Mouse (Mus musculus): ENCODE data around the gene Ndufa10.

Gene Ndufa10

GRCm38 (mm10) chr1:92431420-92431819 is 42.2 kb downstream of the Ndufa10 start:
- no peak for DNase-seq (ENCODE audit: low spot score in 2 of 2)

- DNase-seq (ENCODE audit: low spot score in 2 of 2) = no peak
Measured at GRCm38 (mm10) chr1:92430991-92431390, 42.7 kb downstream of the Ndufa10 start.

- no peak for DNase-seq (ENCODE audit: low spot score in 2 of 2)
Measured at GRCm38 (mm10) chr1:92424714-92425113, 48.9 kb downstream of the Ndufa10 start.

- no peak for DNase-seq (ENCODE audit: low spot score in 2 of 2)
Measured at GRCm38 (mm10) chr1:92405131-92405530, 68.5 kb downstream of the Ndufa10 start.

- no peak for DNase-seq (ENCODE audit: low spot score in 2 of 2)
Measured at GRCm38 (mm10) chr1:92400556-92400955, 73.1 kb downstream of the Ndufa10 start.

- DNase-seq (ENCODE audit: low spot score in 2 of 2) = no peak
Measured at GRCm38 (mm10) chr1:92398601-92399000, 75.1 kb downstream of the Ndufa10 start.

GRCm38 (mm10) chr1:92397511-92398051 is 76.1 kb downstream of the Ndufa10 start:
- no peak for DNase-seq (ENCODE audit: low spot score in 2 of 2)

- DNase-seq (ENCODE audit: low spot score in 2 of 2) = no peak
Measured at GRCm38 (mm10) chr1:92394279-92394678, 79.4 kb downstream of the Ndufa10 start.

- DNase-seq (ENCODE audit: low spot score in 2 of 2) = no peak
Measured at GRCm38 (mm10) chr1:92393166-92393565, 80.5 kb downstream of the Ndufa10 start.

Measured in frontal cortex, postnatal 10 days (tissue).